Mouse (Mus musculus) spleen, adult 2 months (tissue): ENCODE results near the gene Washc1.
A peak's percentile ranks its signal among the peaks of the same experiment; 100 is the strongest.

ENCODE experiments used
- CTCF ChIP-seq: fragments of 200-500 bp; IDR thresholded peaks from 2 replicates; pipeline ENCODE4 v1.5.1; 2011; ENCODE audit warnings: mild to moderate bottlenecking, inconsistent platforms; ENCODE audit not compliant: insufficient read depth, insufficient read length, insufficient replicate concordance; ENCODE audit errors: extremely low read depth
- POLR2A ChIP-seq: fragments of 200-500 bp; IDR thresholded peaks from 2 replicates; pipeline ENCODE4 v1.6.1; 2011; ENCODE audit warnings: low read depth, low read length, inconsistent platforms

DNA sequence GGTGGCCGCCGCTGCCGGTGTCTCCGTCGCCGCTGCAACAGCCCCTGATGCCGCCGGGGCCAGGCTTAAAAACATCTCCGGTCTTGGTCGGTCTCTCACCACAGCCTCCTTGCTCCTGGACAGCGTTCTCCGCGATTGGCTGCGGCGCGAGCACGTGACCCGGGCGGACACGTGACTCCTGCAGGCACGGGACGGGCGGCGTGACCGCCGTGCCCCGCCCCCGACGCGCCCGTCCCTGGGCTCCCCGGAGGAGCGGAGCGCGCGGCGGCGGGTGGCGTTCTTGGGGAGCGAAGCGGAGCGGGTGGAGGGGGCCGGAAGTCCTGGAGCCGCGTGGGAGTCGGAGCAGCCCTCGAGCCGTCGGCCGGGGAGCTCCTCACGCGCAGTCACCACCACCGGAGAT lies 34.4 kb upstream of the Washc1 start, which contains the start of gene Ankrd12:
- TF ChIP-seq CTCF (no peak), POLR2A (peak; percentile 10; the same call in 1 of the 2 replicates)
